Mouse (Mus musculus) lung, adult 2 months (tissue): ENCODE measurements around the gene Ppp1r3f.

Experiments used
- CTCF ChIP-seq: fragments of 200-500 bp; IDR thresholded peaks from 2 replicates; pipeline ENCODE4 v1.5.1; 2011; ENCODE audit warnings: mild to moderate bottlenecking, low read length, control low read depth; ENCODE audit not compliant: insufficient read depth
- POLR2A ChIP-seq: fragments of 200-500 bp; IDR thresholded peaks from 2 replicates; pipeline ENCODE4 v1.6.1; 2011; ENCODE audit warnings: low read depth, mild to moderate bottlenecking, control low read depth, low read length, borderline replicate concordance; ENCODE audit errors: extremely low read depth

- no peak for TF ChIP-seq CTCF
- TF ChIP-seq POLR2A = no peak
Measured at GRCm38 (mm10) chrX:7566352-7566751, 7.7 kb downstream of the Ppp1r3f start.
